Mouse (Mus musculus): ENCODE results near the gene Spint1.

- TF ChIP-seq CTCF (IDR thresholded peaks at IDR 0.05; ENCODE audit: control insufficient read depth, insufficient read depth, insufficient read length) (no peak), MAX (IDR thresholded peaks at IDR 0.05) (no peak)
Observed at GRCm38 (mm10) chr2:119270286-119270642, 33.1 kb downstream of the Spint1 start.

Measured in C2C12 (cell line).